Mouse (Mus musculus): ENCODE results near the gene Zscan18. TPM values are rescaled to one million over a fixed set of nuclear protein-coding genes. Genes with fewer than 3 reads are reported as not detected.
"Not testable (repeated sequence)": the region's sequence is repeated elsewhere in the genome, so short reads cannot be mapped to it uniquely, and the experiment has no call there.

The Zscan18 gene
- 17.4 and 17.8 TPM in 2 replicates for polyA plus RNA-seq (2016; fragmentation: Nextera tagmentation; extraction: Ambion mirVana)

- Histone ChIP-seq H3K27ac (peak within 1 kb of the TSS; percentile 66), H3K9ac (replicated peaks) (peak within 1 kb of the TSS; percentile 73), H3K36me3 (peaks cover 19% of the 10 kb centered on the region), H3K9me3 (peaks cover 9% of the 10 kb centered on the region; the same call in 1 of the 2 replicates), H3K27me3 (no peaks in the 10 kb centered on the region), H3K4me3 (replicated peaks) (peak within 1 kb of the TSS; percentile 43), H3K4me1 (replicated peaks) (no peaks in the 10 kb centered on the region), H3K4me2 (peak within 1 kb of the TSS; percentile 78)
- ATAC-seq (ENCODE audit: insufficient number of reproducible peaks, insufficient read depth, low FRiP score, low TSS enrichment, low read depth), result peak; percentile 94
- WGBS, result 6% methylated on average over 31 of the region's 31 CpGs
Observed at GRCm38 (mm10) chr7:12802866-12803726, at the start of gene Zscan18. Gene Zscan18, minus strand, starts transcription at chr7:12803635.

- H3K36me3 ChIP-seq, result peaks cover 48% of the 10 kb centered on the region
- H3K4me3 ChIP-seq (replicated peaks), result peak overlapping the region; percentile 56
- 95% methylated on average over 4 of the region's 4 CpGs for WGBS
Observed at GRCm38 (mm10) chr7:12835779-12836178, 32.3 kb upstream of the Zscan18 start.

DNA sequence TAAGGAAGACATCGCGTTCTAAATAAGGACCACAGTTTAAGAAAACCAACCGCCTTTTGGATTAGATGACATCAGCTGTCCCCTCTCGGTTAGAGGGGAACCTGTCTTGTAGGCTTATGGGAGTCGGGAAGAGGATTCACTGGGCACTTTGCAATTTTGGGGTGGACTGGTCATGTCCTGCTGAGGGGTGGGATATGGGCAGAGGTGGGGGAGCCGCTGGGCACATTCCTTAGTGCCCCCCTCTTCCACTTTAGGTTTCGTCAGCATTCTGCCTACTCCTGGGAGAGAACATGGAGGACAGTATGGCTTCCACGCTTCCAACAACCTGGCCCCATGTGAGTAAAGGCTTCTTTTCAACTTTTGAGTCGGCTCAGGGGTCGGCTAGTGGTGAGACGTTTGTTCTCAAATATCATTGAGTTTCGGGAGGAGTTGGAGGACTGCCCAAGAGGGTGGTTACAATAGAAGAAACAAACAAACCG, 31.8 kb upstream of the Zscan18 start:
- 43% methylated on average over 13 of the region's 13 CpGs for WGBS

More at GRCm38 (mm10) chr7:12835779-12836178, 32.3 kb upstream of the Zscan18 start:
- Histone ChIP-seq H3K27me3 (no peaks in the 10 kb centered on the region), H3K9me3 (peaks cover 49% of the 10 kb centered on the region), H3K4me2 (peak overlapping the region; percentile 56), H3K4me1 (replicated peaks) (no peaks in the 10 kb centered on the region; the same call in 1 of the 2 replicates), H3K9ac (replicated peaks) (no peak overlapping the region), H3K27ac (no peak overlapping the region)
- ATAC-seq (ENCODE audit: insufficient number of reproducible peaks, insufficient read depth, low FRiP score, low TSS enrichment, low read depth), result no peak

DNA sequence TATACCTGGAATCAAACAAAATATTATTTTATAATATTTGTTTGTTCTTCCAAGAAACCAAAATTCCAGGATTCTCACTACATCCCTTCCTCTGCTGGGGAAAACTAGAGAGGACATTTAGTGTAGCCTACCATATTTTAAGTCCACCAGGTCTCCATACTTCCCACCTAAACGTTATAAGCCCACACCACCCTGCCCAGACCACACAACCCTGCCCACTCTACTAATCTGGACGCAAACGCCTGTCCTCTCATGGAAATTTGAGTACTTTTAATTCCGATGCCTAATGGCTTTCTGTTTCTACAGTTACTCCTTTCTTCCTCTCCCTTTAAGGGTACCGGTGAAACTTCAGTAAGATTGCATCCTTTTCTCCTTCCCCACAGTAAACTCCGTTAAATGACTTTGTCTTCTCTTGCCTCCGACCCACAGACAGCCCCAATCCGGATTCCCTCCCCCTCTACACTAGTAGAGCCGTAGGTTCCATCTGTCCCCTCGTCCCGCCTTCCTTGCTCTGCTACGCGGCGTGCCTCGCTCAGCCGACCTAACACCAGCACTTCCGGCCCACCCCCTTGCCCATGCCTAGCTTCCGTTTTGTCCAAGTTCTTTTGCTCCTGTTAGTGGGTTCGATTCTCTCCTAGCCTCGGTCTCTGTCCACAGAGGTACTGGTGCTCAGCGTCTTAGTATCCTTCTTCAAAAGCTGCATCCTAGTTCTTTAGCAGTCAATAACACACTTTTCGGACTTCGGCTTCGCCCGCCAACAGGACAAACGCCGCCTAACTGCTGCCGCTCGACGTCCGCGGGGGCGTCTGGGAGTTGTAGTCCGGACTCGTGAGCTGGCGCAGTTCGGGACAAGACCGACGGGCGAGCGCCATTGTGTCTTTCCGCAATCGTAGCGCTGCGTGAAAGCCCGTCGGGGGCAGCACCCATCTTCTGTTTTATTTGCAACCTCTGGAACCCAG, 31.0 kb upstream of the Zscan18 start, which contains the start of gene Zfp110:
Gene Zfp110 (plus strand): TSS at position 600 of the 959 bp plus-strand sequence.
- no peaks in the 10 kb centered on the region for H3K27me3 ChIP-seq
- WGBS, result 3% methylated on average over 47 of the region's 47 CpGs

More for the DNA sequence above, 31.8 kb upstream of the Zscan18 start:
- peak overlapping the region; percentile 56 for H3K4me2 ChIP-seq
- peak overlapping the region; percentile 25; the same call in 1 of the 2 replicates for H3K27ac ChIP-seq
- H3K9ac ChIP-seq (replicated peaks), result peak overlapping the region; percentile 57
- no peaks in the 10 kb centered on the region; the same call in 1 of the 2 replicates for H3K4me1 ChIP-seq (replicated peaks)
- peaks cover 43% of the 10 kb centered on the region for H3K9me3 ChIP-seq
- peak overlapping the region; percentile 56 for H3K4me3 ChIP-seq (replicated peaks)
- ATAC-seq (ENCODE audit: insufficient number of reproducible peaks, insufficient read depth, low FRiP score, low TSS enrichment, low read depth), result peak; percentile 40; the same call in 1 of the 2 replicates
- no peaks in the 10 kb centered on the region for H3K27me3 ChIP-seq
- H3K36me3 ChIP-seq, result peaks cover 42% of the 10 kb centered on the region

GRCm38 (mm10) chr7:12818521-12819295, 15.3 kb upstream of the Zscan18 start, which contains the start of gene Zfp329:
Gene Zfp329, minus strand, starts transcription at chr7:12818858.
- H3K9ac ChIP-seq (replicated peaks), result peak within 1 kb of the TSS; percentile 82
- H3K27ac ChIP-seq, result peak within 1 kb of the TSS; percentile 83
- H3K4me3 ChIP-seq (replicated peaks), result peak within 1 kb of the TSS; percentile 66
- H3K4me2 ChIP-seq, result peak within 1 kb of the TSS; percentile 73
- H3K36me3 ChIP-seq, result peaks cover 25% of the 10 kb centered on the region
- WGBS, result under 1% methylated on average over 40 of the region's 40 CpGs
- no peaks in the 10 kb centered on the region for H3K27me3 ChIP-seq
- peak; percentile 96 for ATAC-seq (ENCODE audit: insufficient number of reproducible peaks, insufficient read depth, low FRiP score, low TSS enrichment, low read depth)
- H3K4me1 ChIP-seq (replicated peaks), result peaks cover 4% of the 10 kb centered on the region
- H3K9me3 ChIP-seq, result peaks cover 34% of the 10 kb centered on the region

More for the DNA sequence above, 31.0 kb upstream of the Zscan18 start, which contains the start of gene Zfp110:
- Histone ChIP-seq H3K4me3 (replicated peaks) (peak within 1 kb of the TSS; percentile 56), H3K36me3 (peaks cover 36% of the 10 kb centered on the region), H3K9ac (replicated peaks) (peak within 1 kb of the TSS; percentile 57), H3K27ac (peak within 1 kb of the TSS; percentile 25; the same call in 1 of the 2 replicates), H3K4me2 (peak within 1 kb of the TSS; percentile 56), H3K4me1 (replicated peaks) (no peaks in the 10 kb centered on the region; the same call in 1 of the 2 replicates), H3K9me3 (peaks cover 40% of the 10 kb centered on the region)
- ATAC-seq (ENCODE audit: insufficient number of reproducible peaks, insufficient read depth, low FRiP score, low TSS enrichment, low read depth), result peak; percentile 94

GRCm38 (mm10) chr7:12815566-12815965, 12.1 kb upstream of the Zscan18 start:
- WGBS, result 91% methylated on average over 8 of the region's 8 CpGs
- peaks cover 4% of the 10 kb centered on the region for H3K4me1 ChIP-seq (replicated peaks)
- peaks cover 54% of the 10 kb centered on the region for H3K36me3 ChIP-seq
- H3K27ac ChIP-seq, result no peak overlapping the region
- no peak for ATAC-seq (ENCODE audit: insufficient number of reproducible peaks, insufficient read depth, low FRiP score, low TSS enrichment, low read depth)
- no peak overlapping the region for H3K9ac ChIP-seq (replicated peaks)
- H3K9me3 ChIP-seq, result peaks cover 49% of the 10 kb centered on the region
- H3K4me3 ChIP-seq (replicated peaks), result no peak overlapping the region
- H3K4me2 ChIP-seq, result no peak overlapping the region
- H3K27me3 ChIP-seq, result no peaks in the 10 kb centered on the region

DNA sequence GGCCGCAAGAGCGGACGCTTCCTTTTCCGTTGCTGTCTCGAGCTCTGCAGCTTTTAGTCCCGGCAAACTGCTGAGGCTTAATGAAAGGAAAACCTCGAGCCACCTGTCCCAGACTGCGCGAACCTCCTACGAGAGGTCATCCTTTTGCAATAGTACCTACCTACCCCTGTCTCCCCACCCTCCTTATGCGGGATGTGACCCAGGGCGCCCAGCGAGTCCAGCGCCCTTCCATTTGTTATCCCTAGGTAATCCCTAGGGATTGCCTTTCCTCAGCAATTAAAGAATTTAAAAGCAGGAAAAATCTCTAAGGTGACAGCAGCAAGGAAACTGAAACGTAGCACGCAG, 264 bp upstream of the Zscan18 start:
- Histone ChIP-seq H3K36me3 (peaks cover 26% of the 10 kb centered on the region), H3K27me3 (no peaks in the 10 kb centered on the region), H3K9me3 (peaks cover 9% of the 10 kb centered on the region; the same call in 1 of the 2 replicates), H3K4me3 (replicated peaks) (peak overlapping the region; percentile 43), H3K9ac (replicated peaks) (peak overlapping the region; percentile 73), H3K4me2 (peak overlapping the region; percentile 78), H3K4me1 (replicated peaks) (no peaks in the 10 kb centered on the region), H3K27ac (peak overlapping the region; percentile 66)
- under 1% methylated on average over 16 of the region's 16 CpGs for WGBS
- ATAC-seq (ENCODE audit: insufficient number of reproducible peaks, insufficient read depth, low FRiP score, low TSS enrichment, low read depth), result peak; percentile 87

DNA sequence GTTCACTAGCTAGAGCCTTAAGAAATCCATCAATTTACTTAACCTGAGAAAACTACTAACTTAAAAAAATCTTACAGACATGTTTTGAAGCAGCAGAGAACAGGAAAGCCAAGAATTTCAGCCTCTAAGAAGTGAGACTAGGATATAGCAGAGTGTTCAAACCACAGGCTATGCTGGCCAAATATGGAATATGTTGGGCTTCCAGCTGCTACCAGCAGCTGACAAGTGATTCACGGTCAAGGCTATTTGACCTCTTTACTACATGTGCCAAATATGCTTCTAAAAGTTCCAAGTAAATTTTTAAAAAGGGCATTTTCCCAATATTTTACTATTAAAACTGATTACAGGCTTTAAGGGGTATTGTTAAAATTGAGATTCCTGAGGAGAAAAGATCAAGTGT, 3.9 kb downstream of the Zscan18 start:
- H3K27ac ChIP-seq, result no peak overlapping the region
- H3K36me3 ChIP-seq, result 0 out of 2 replicates have a peak, but pooled peaks cover 7% of the 10 kb centered on the region
- no peaks in the 10 kb centered on the region for H3K27me3 ChIP-seq
- no peak overlapping the region for H3K4me3 ChIP-seq (replicated peaks)
- no peak overlapping the region for H3K4me2 ChIP-seq
- no peak overlapping the region for H3K9ac ChIP-seq (replicated peaks)
- no peaks in the 10 kb centered on the region for H3K4me1 ChIP-seq (replicated peaks)
- peaks cover 16% of the 10 kb centered on the region; the same call in 1 of the 2 replicates for H3K9me3 ChIP-seq
- 89% methylated on average over 1 of the region's 1 CpGs for WGBS
- no peak for ATAC-seq (ENCODE audit: insufficient number of reproducible peaks, insufficient read depth, low FRiP score, low TSS enrichment, low read depth)

DNA sequence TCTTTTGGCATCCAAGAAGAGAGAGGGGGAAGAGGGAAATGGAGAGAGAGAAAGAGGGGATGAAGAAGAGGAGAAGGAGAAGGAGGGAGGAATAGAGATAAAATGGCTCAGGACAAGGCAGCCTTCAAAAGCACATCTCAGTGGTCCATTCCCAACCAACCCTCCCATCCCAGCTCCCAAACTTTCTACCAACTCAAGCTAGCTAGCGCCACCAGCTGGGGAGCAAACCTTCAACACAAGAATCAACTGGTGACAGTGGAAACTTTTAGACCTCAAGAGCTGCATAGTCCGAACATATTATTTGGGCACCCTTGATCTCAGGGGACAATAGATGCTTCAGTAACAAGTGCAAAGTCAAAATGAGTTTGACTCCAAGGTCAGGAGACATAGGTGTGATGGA, 5.5 kb downstream of the Zscan18 start:
- H3K9ac ChIP-seq (replicated peaks), result no peak overlapping the region
- peaks cover 16% of the 10 kb centered on the region; the same call in 1 of the 2 replicates for H3K9me3 ChIP-seq
- H3K4me1 ChIP-seq (replicated peaks), result no peaks in the 10 kb centered on the region
- H3K27ac ChIP-seq, result no peak overlapping the region
- H3K27me3 ChIP-seq, result no peaks in the 10 kb centered on the region
- H3K36me3 ChIP-seq, result 0 out of 2 replicates have a peak, but pooled peaks cover 7% of the 10 kb centered on the region
- ATAC-seq (ENCODE audit: insufficient number of reproducible peaks, insufficient read depth, low FRiP score, low TSS enrichment, low read depth), result no peak
- no peak overlapping the region for H3K4me3 ChIP-seq (replicated peaks)
- H3K4me2 ChIP-seq, result no peak overlapping the region
- WGBS, result 76% methylated on average over 2 of the region's 2 CpGs

- H3K27me3 ChIP-seq; H3K4me1 ChIP-seq (replicated peaks); H3K27ac ChIP-seq; H3K36me3 ChIP-seq; H3K4me3 ChIP-seq (replicated peaks); H3K9me3 ChIP-seq; ATAC-seq (ENCODE audit: insufficient number of reproducible peaks, insufficient read depth, low FRiP score, low TSS enrichment, low read depth); H3K9ac ChIP-seq (replicated peaks); H3K4me2 ChIP-seq: not testable (repeated sequence)
- 89% methylated on average over 11 of the region's 11 CpGs for WGBS
Observed at GRCm38 (mm10) chr7:12792624-12793023, 10.8 kb downstream of the Zscan18 start.

Data from limb, embryonic 12.5 days (tissue).